Mouse (Mus musculus) thymus, postnatal 10 days (tissue): Measurements from ENCODE around the gene Sfxn3.

Source experiments
- DNase-seq, 2 experiments: peaks; one replicate each; pipeline ENCODE4 v3.0.0; 2021; ENCODE audit warnings: low spot score in 2 of 2

Sfxn3 gene

DNA sequence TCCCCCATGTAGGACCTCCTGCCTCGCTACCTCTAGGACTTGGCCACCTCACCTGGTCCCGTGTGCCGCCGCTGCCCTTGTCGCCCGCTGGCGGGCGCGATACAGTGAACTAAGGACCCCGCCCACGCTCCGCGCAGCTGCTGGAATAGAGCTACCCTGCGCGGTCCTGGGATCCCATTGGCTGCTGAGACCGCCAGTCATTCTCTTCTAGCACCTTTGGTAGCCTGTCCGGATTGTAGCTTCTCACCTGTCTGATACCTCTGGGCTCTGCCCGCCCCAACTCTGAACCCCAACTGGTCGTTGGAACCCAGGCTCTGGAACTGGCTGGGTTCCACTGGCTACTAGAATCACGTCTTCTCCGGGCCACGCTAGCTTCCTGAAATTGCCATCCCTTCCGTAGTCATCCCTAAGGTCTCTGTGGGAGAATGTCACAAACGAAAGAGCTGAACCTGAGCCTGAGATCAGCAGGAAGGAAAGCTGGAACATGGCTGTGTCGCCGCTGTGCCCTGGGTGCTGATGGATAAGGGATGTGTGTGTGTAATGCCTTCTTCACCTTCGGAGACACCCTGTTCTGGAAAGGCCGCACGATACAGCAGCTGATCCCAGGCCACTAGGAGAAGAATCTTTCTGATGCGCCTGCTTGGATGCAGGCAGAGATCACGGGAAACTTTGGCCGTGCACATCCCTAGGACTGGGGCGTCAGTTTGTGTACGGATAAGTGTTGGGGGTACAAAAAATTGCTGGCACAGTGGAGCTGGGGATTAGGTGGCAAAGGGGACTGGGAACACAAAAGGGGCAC, 581 bp upstream of the Sfxn3 start:
- DNase-seq: peak; percentile 69 to 70

DNA sequence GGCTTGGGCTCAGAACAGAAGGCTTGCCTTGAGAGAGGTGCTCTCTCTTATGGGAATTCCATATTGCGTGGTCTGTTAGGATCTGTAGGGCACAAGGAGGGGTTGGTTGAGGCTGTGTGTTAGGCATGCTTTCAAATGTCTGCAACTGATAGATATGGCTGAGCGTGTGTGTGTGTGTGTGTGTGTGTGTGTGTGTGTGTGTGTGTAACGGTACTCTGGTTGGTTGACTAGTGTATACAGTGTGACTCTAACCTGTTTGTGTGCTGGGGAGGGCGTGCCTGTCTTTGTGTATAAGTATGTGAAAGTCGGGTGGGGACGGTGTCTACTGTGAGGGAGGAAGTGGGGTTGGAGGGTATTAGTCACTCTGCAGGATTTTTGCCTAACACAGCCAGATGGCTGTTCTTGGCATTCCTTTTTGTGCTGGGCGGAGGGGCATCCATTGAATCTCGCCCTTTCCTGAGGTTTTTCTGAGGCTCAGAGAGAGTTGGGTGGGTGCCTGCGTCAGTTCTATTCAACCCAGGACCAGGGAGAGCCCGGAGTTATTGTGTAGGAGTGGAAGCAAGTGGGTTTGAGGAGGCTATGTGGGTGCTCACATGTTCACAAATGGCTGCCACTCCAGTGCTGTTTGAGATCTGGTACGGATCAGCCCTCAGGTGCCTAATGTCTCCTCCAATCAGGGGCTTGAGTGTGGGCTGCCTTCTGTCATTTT, 786 bp downstream of the Sfxn3 start:
- DNase-seq: peak; percentile 34 to 48

DNA sequence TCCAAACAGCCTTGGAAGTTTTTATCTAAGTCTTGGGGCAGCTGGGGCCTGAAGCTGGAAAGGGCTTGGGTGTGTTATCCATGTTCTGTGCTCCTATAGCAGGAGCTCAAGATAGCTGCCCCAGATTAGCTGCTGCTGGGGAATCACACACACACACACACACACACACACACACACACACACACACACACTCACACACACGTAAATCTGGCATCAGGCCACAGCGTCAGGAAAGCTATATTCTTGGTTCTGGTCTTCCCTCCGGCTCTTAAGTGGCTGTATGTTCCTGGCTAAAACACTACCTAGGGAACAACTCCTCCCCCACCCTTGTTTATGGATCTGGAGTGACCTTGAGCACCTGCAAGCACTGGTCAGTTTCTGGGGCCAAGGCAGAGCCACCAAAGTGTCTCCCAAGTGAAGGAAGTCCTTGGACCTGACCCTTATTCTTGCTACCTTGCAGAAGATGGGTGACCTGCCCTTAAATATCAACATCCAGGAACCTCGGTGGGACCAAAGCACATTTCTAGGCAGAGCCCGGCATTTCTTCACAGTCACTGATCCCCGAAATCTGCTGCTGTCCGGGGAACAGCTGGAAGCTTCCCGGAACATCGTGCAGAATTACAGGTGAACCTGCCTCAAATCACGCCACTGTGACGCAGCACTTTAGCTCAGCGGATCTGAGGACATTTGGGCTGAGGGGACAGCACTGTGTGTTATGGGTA, 1.5 kb downstream of the Sfxn3 start:
- no peak for DNase-seq

DNA sequence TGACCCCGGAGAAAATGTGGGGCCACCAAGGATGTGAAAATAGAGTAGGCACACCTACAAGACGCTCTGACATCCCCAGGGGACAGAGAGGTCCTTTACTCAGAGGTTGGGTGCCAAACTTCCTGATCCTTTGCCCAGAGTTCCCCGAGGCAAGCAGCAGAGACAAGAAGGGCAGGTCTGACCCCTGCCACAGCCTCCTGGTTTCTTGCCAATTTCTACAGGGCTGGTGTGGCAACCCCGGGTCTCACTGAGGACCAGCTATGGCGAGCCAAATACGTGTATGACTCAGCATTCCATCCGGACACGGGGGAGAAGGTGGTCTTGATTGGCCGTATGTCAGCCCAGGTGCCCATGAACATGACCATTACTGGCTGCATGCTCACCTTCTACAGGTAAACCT, 2.2 kb downstream of the Sfxn3 start:
- no peak for DNase-seq

DNA sequence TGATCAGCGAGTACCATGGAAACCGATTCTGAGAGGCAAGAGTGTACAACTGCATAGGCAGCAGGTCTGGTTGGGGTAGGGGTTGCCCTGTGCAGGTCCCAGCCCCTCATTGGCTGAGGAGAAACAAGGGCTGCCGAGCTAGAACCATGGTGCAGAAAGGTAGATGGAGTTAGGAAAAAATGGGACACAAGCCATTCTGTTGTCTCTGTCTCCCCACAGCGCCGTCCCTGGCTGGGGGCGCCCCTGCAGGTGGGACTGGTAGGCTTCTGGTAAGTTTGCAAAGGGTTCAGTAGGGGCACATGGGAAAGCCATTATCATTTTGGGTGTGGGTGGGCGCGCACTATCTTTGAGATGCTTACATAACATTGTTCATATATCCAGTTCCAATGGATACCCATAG, 6.1 kb downstream of the Sfxn3 start:
- DNase-seq: no peak

DNA sequence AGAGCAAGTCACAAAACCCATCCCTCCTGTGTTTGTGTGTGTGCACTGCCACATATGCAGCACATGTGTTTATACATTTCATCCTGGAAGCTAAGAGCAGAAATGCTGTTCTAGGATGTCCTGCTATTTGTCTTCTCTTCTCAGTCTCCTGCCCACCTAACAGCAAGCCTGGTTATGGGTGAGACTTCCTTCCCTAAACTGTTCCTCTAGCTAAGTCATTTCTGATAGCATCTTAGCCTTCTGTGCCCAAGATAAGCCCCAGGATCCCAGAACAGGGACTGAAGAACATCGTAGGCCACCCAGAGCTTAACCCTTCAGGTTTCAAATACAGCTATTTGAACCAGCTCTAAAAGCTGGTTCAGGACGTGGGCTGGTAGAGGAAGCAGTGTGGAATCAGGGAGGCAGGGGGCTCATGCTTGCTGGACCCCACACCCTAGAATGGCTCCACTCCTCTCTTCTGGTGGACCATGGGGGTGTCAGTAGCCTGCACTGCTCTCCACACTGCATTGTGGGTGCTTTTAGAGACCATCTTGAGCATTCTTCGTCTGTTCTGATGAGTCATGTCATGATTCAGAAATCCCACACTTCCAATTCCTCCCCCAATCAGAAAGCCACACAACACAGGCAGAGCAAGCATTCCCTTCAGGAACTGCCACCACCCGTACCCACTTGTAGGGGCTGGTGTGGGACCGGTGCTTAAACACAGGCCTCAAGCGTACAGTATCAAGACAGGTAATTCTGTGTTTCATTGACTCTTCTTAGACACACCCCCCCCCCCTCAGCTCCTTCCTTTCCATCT, 7.8 kb downstream of the Sfxn3 start:
- no peak for DNase-seq

DNA sequence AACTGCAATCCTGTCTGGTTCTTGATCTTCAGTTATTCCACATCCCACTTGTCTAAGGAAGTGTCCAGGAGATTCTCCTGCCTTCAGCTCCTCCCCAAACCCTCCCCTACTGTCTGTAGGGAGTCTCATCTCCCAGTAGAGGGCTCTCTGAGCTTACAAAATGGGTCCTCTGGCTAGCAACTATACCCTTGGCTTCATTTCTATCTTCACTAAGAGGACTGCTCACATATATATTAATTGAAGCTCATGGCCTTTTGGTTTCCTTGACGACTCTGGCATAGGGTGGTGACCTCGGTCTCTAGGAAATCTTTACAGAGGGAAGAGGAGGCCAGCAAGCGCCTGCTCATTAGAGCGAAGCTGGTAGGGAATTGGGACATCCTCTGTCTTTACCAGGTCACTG, 9.1 kb downstream of the Sfxn3 start:
- no peak for DNase-seq

DNA sequence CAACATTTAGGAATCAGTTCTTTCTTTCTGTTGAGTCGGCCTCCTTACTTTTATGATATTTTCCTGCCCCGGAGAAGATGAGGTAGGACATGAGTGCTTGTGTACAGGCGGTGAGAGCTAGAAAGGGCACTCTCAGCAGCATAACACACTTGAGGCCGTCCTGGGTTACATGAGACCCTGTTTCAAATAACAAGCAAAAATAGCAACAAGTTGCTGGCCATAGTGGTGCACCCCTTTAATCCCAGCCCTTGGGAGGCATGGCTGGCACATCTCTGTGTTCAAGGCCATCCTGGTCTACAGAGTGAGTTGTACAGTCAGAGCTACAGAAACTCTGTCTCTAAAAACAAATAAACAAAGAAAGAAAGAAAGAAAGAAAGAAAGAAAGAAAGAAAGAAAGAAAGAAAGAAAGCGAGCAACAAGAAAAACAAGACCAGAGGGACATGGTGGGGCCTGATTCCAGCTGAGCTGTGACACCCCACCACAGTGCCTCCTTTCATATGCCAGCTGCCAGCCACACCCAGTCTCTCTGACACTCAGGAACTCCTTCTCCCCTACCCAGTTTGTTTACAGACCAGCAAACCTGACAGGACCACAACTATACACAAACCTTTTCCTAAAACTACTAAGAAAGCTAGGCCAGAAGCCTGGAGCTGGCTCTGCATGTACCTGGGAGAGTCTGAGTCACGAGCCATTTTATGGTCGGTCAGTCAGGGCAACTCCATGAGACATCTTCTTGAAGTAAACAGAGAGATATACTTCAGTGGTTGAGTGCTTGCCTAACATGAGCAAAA, 9.8 kb downstream of the Sfxn3 start:
- peak; percentile 58 to 59 for DNase-seq

DNA sequence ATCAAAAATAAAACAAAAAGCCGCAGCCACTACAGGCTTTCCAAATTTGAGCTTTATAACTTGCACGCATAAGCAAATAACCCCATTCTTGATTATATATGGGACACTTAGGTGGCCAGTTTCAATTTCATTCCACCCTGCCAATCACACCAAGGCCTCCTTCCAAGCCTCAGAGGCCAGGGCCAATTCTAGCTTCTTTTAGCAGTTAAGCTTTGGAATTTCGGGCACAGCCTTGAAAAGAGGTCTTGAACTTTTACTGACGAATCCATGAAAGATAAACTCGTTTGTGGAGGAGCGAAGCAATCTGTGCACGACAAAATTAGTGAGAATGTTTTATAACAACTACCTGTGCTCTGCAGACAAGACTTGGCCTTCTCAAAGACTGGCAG, 10.4 kb downstream of the Sfxn3 start:
- no peak for DNase-seq

DNA sequence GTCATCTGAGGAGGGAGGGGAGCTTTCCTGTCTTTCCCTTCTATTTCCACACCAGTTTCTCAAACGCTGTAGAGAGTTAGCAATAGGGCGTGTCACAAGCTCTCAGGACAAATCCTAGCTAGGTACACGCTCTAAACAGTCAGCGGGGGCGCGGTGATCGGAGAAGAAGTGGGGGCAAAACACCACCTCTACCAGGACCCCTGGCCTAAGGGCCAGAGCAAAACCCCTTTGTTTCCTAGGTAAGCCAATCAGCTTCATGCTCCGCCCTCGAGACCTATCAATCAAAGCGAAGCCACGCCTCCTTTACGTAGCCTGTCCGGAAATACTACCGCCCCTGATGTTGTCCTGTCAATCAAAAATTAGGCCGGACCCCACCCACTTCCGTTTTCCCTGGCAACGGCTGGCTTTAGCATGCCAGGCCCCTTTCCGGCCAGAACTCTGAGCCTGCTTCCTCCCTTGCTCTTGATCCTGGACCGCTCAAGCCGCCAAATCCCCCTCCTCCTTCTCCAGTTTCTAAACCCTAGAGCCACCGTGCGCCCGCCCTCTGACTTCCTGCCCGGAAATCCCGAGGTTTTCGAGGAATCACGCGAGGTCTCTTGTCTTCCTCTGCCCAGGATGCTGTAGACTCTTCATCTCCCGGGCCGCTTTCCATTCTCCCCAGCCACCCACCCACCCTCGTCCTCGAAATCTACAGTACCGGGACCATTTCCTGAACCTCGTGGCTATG, 11.0 kb downstream of the Sfxn3 start:
- DNase-seq: peak; percentile 84 to 87

DNA sequence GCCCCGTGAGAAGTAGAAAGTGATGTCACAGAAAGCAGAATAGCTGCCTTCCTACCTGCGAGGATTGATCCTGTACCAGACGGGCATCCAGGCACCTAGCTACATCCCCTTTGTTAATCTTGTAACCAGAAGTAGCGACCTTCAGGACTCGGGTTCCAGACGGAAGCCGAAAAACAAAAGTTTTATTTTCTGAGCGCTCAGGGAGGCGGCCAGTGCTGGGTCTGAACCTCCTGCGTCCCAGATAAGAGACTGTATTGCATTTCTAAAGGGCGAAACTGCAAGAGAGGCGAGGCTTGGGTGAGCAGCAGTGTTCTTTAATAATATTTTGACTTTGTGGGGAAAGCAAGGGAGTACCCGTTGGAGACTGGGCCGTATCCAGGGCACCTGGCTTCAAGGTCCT, 11.5 kb downstream of the Sfxn3 start:
- DNase-seq: no peak

DNA sequence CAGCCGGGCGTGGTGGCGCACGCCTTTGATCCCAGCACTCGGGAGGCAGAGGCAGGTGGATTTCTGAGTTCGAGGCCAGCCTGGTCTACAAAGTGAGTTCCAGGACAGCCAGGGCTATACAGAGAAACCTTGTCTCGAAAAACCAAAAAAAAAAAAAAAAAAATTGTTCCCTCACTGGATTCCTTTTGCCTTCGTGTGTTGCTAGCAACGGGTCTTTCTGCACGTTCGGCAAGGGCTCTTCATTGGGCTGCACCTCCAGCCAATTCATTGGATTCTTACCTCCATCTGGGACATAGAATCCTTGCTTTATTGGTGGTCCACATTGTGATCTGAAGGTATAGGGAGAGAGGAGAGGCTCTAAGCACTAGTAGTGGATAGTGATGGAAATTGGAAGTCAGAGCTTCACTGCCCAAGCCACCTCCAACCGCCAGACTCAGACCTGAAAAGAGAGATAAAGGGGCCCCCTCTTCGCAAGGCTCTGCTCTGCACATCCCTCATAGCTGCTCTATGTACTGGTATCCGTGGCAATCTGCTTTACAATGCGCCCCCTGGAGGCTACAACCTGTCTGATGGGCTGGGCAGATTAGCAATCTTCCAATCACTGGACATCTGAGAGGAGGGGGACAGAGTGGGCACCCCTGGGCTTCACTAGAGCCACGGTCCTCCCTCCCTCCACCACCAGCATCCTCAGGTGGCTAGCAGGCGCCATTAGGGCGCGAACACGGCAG, 16.4 kb downstream of the Sfxn3 start:
- peak in 1 of 2 experiments; percentile 56 for DNase-seq

DNA sequence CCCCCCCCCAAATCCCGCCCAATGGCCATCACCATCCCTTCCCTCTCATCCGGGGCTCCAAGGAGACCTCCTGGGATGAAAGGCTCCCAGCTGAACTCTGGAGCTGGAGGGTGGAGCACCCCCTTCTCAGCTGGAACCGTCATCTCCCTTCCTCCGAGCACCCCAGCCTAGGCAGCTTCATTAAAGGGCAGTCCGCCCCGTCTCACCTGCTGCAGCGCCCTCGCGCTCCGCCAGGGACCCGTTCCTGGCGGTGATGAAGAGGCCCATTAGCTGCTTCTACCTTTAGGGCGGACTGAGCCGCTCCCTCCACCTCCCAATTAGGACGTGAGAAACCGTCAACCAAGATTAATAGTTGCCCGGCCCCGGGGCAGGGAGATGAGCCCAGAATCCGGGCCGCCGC, 17.9 kb downstream of the Sfxn3 start:
- DNase-seq: no peak

DNA sequence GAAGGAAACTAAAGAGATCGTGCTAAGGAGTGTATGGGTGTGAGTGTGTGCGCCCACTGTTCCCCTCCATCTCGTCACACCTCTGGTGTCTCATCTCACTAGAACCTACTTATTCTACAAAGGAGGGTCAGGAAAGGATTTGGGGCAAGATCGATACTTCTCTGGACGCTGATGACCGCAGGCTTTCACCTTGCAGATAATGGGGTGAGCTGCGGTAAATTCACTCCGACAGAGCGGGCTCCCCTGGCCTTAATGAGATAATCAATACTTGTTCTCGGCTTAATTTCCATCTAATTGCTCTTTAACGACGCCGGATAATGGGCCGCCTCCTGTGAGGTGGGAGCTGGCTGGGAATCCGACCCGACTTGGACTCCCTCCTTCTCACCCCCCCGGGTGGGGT, 19.9 kb downstream of the Sfxn3 start:
- DNase-seq: no peak

DNA sequence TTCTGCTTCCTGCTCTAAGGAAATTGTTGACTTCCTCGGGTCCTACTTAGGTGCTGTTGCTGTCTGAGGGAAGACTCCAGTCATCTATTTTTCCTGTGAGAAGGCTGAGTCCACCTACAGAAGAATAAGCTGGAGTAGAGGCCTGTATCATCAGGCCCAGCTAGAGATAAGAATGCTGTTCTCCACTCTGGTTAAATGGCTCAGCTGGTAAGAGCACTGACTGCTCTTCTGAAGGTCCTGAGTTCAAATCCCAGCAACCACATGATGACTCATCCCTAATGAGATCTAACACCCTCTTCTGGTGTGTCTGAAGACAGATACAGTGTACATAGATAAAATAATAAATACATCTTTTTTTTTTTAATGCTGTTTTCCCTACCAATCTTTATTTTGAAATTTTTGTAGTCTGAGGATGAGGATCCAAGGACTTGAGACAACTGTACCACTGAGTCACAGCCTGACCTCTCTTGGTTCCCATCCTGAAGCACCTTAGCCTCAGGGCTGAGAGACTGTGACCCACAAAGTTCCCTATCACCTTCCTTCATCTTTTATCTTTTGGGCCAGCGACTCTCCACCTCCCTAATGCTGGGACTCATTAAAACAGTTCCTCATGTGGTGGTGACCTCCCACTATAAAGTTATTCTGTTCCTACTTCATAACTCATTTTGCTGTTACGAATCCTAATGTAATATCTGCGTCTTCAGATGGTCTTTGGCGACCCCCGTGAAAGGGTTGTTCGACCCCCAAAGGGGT, 20.6 kb downstream of the Sfxn3 start:
- DNase-seq: no peak

DNA sequence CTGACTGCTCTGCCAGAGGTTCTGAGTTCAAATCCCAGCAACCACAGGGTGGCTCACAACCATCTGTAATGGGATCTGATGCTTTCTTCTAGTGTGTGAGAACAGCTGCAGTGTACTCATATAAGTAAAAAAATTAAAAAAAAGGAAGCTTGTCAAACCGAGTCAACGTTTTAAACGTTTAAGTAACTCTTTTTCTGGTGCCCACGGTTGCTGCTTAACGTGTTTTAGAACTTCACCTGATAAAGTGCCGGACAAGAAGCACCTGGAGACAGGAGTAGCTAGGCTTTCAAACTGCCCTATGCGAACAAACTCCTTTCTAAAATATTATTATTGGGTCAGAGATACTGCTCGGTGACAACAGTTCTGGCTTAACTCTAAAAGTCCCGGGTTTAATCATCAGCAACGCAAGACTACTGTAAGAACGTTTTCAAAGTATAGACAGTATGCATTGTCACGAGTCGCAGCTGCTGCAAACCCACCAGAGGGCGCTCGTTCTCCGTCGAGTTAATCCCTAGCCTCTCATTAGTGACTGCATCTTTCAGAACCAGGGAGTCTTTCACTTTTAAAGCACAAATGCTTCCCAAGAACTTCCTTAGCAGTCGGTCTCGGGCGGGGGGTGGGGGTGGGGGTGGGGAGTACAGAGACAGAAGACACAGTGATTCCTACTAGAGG, 26.7 kb downstream of the Sfxn3 start:
- peak; percentile 68 to 96 for DNase-seq

DNA sequence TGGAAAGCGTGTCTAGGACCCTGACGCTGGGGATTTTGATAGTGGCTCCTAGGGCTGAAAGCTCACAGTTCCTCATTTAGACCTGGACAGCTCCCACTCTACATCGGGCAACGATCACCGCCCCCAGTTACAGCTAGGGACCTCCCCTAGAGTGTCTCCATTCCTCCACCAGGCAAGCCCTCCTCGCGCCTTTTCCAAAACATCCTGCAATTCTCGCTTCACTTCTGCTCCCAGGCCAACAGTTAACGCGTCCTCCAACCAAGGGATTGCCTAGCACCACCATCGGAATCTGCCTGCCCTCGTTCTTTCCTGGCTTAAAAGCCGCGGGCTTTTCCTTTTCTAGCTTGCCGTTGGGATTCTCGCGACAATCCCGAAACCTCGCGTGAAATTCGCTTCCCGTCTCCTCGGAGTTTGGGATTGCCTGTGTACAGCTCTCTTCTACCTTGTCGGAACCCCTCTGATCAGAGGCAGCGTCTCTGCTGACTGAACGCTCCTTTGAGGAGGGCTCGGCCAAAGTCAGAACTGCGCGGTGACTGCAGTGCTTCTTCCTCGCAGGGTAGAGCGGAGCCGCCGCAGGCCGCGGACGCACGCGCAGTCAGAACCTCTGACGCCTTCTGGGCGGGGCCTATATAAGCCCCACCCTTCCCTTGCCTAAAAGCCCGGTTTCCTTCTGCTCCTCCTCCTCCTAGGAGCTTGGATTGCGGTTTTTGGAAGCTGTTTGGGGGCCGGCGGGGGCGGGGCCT, 27.4 kb downstream of the Sfxn3 start, which contains the start of gene Kazald1:
Kazald1 (plus strand) TSS at position 662 of the 743 bp plus-strand sequence.
- DNase-seq: peak; percentile 84 to 90
